Mouse (Mus musculus) cerebellum, postnatal 10 days (tissue): ENCODE results near the gene Gpr22.

Source experiments
- DNase-seq, 2 experiments: peaks; one replicate each; pipeline ENCODE4 v3.0.0; 2021; ENCODE audit warnings: mixed read lengths in 2 of 2

The Gpr22 gene

GRCm38 (mm10) chr12:31713600-31713999 is at the start of gene Gpr22:
Gpr22 (minus strand) TSS chr12:31713947.
- peak; percentile 60 to 66 for DNase-seq

GRCm38 (mm10) chr12:31755885-31756755 is 42.4 kb upstream of the Gpr22 start:
- DNase-seq: no peak

- DNase-seq: no peak
Measured at GRCm38 (mm10) chr12:31754465-31754864, 40.7 kb upstream of the Gpr22 start.

- no peak for DNase-seq
Measured at GRCm38 (mm10) chr12:31749846-31750245, 36.1 kb upstream of the Gpr22 start.

- DNase-seq: no peak
Measured at GRCm38 (mm10) chr12:31747301-31747700, 33.6 kb upstream of the Gpr22 start.

- DNase-seq: no peak
Measured at GRCm38 (mm10) chr12:31734616-31735015, 20.9 kb upstream of the Gpr22 start.

GRCm38 (mm10) chr12:31730126-31730525 is 16.4 kb upstream of the Gpr22 start:
- DNase-seq: no peak

GRCm38 (mm10) chr12:31726707-31727106 is 13.0 kb upstream of the Gpr22 start:
- no peak for DNase-seq

- no peak for DNase-seq
Measured at GRCm38 (mm10) chr12:31725511-31726275, 11.9 kb upstream of the Gpr22 start.

GRCm38 (mm10) chr12:31724576-31724975 is 10.8 kb upstream of the Gpr22 start:
- no peak for DNase-seq

GRCm38 (mm10) chr12:31719586-31720275 is 6.0 kb upstream of the Gpr22 start:
- peak; percentile 51 for DNase-seq

- no peak for DNase-seq
Measured at GRCm38 (mm10) chr12:31714070-31714469, 323 bp upstream of the Gpr22 start.

- no peak for DNase-seq
Measured at GRCm38 (mm10) chr12:31712727-31713126, 1.0 kb downstream of the Gpr22 start.

GRCm38 (mm10) chr12:31712233-31712632 is 1.5 kb downstream of the Gpr22 start:
- DNase-seq: peak; percentile 25 to 41

- no peak for DNase-seq
Measured at GRCm38 (mm10) chr12:31709665-31710064, 4.1 kb downstream of the Gpr22 start.

GRCm38 (mm10) chr12:31707531-31707930 is 6.2 kb downstream of the Gpr22 start:
- DNase-seq: no peak

- DNase-seq: peak in 1 of 2 experiments; percentile 20
Measured at GRCm38 (mm10) chr12:31706168-31706567, 7.6 kb downstream of the Gpr22 start.

GRCm38 (mm10) chr12:31703904-31704303 is 9.8 kb downstream of the Gpr22 start:
- DNase-seq: no peak

- no peak for DNase-seq
Measured at GRCm38 (mm10) chr12:31701411-31701810, 12.3 kb downstream of the Gpr22 start.

GRCm38 (mm10) chr12:31700623-31701347 is 13.0 kb downstream of the Gpr22 start:
- DNase-seq: no peak

- no peak for DNase-seq
Measured at GRCm38 (mm10) chr12:31693278-31693677, 20.5 kb downstream of the Gpr22 start.

GRCm38 (mm10) chr12:31686679-31687078 is 27.1 kb downstream of the Gpr22 start:
- DNase-seq: no peak

- DNase-seq: no peak
Measured at GRCm38 (mm10) chr12:31667187-31667586, 46.6 kb downstream of the Gpr22 start.
